Mouse (Mus musculus) megakaryocyte, embryonic 14.5 days (primary cell): ENCODE results near the gene Urad.

Source experiments
- FLI1 ChIP-seq: IDR thresholded peaks from 2 replicates; pipeline ENCODE4 v1.6.1; 2012; ENCODE audit warnings: low read length, inconsistent platforms, mixed read lengths
- GATA1 ChIP-seq: IDR thresholded peaks from 3 replicates; pipeline ENCODE4 v1.6.1; 2012; ENCODE audit warnings: mixed read lengths, low read length, inconsistent platforms, borderline replicate concordance

- no peak for TF ChIP-seq GATA1
- TF ChIP-seq FLI1 = no peak
Measured at GRCm38 (mm10) chr5:147312830-147313685, 9.2 kb downstream of the Urad start.
